Mouse (Mus musculus) embryonic facial prominence, embryonic 15.5 days (tissue): ENCODE results near the gene Mecom. TPM values are rescaled to one million over a fixed set of nuclear protein-coding genes. Genes with fewer than 3 reads are reported as not detected.

Experiments
- ATAC-seq: fragments of 200-750 bp; cut with Nextera tagmentation; 2 replicates; pipeline ENCODE4 v1.8.0; 2017; ENCODE audit warnings: low read depth, moderate TSS enrichment; ENCODE audit not compliant: insufficient number of reproducible peaks, low FRiP score, low TSS enrichment
- H3K27ac ChIP-seq: fragments of 300-500 bp; sonication (generic); replicated peaks from 2 replicates; pipeline ENCODE4 v1.5.1; 2015; ENCODE audit warnings: mild to moderate bottlenecking, inconsistent platforms
- H3K27me3 ChIP-seq: fragments of 300-500 bp; sonication (generic); 2 replicates; pipeline ENCODE4 v1.6.1; 2015; ENCODE audit warnings: inconsistent platforms
- H3K36me3 ChIP-seq: fragments of 300-500 bp; sonication (generic); 2 replicates; pipeline ENCODE4 v1.6.1; 2015; ENCODE audit warnings: mild to moderate bottlenecking, inconsistent platforms
- H3K4me1 ChIP-seq: fragments of 300-500 bp; sonication (generic); 2 replicates; pipeline ENCODE4 v1.6.1; 2015; ENCODE audit warnings: inconsistent platforms
- H3K4me2 ChIP-seq: fragments of 300-500 bp; sonication (generic); replicated peaks from 2 replicates; pipeline ENCODE4 v1.6.1; 2015; ENCODE audit warnings: mild to moderate bottlenecking, inconsistent platforms
- H3K4me3 ChIP-seq: fragments of 300-500 bp; sonication (generic); replicated peaks from 2 replicates; pipeline ENCODE4 v1.5.1; 2015; ENCODE audit warnings: mild to moderate bottlenecking, inconsistent platforms
- H3K9ac ChIP-seq: fragments of 300-500 bp; sonication (generic); 2 replicates; pipeline ENCODE4 v1.6.1; 2015; ENCODE audit warnings: inconsistent platforms
- H3K9me3 ChIP-seq: fragments of 300-500 bp; sonication (generic); replicated peaks from 2 replicates; pipeline ENCODE4 v1.6.1; 2016; ENCODE audit warnings: inconsistent platforms
- WGBS: fragments of 180-500 bp; shearing (Covaris S2); methylation state at CpG from one replicate; pipeline ENCODE4 v1.1.7; 2015; 5-methylcytosine and 5-hydroxymethylcytosine counted together
- polyA plus RNA-seq: library from polyadenylated mRNA; unstranded; fragments of >200 nt; fragmentation: Nextera tagmentation; extraction: Ambion mirVana; gene quantifications from 2 replicates; pipeline ENCODE4 v1.2.1, GENCODE M21; 2015

Mecom gene
- polyA plus RNA-seq, 1 experiment from 2014 or later: 8.8 TPM

GRCm38 (mm10) chr3:30195186-30195585 lies 352.6 kb downstream of the Mecom start:
- Histone ChIP-seq H3K4me2 (no peak overlapping the region), H3K36me3 (no peaks in the 10 kb centered on the region), H3K27me3 (no peaks in the 10 kb centered on the region), H3K4me3 (no peak overlapping the region), H3K9me3 (no peaks in the 10 kb centered on the region), H3K27ac (no peak overlapping the region), H3K9ac (no peak overlapping the region), H3K4me1 (no peaks in the 10 kb centered on the region)
- ATAC-seq: no peak
- WGBS: 93% methylated on average over 3 of the region's 3 CpGs

GRCm38 (mm10) chr3:30192294-30193007 lies 355.4 kb downstream of the Mecom start:
- Histone ChIP-seq H3K4me3 (no peak overlapping the region), H3K4me2 (no peak overlapping the region), H3K36me3 (no peaks in the 10 kb centered on the region), H3K27me3 (no peaks in the 10 kb centered on the region), H3K9ac (no peak overlapping the region), H3K4me1 (no peaks in the 10 kb centered on the region; the same call in 1 of the 2 replicates), H3K9me3 (no peaks in the 10 kb centered on the region), H3K27ac (no peak overlapping the region)
- ATAC-seq: no peak
- 58% methylated on average over 12 of the region's 12 CpGs for WGBS

DNA sequence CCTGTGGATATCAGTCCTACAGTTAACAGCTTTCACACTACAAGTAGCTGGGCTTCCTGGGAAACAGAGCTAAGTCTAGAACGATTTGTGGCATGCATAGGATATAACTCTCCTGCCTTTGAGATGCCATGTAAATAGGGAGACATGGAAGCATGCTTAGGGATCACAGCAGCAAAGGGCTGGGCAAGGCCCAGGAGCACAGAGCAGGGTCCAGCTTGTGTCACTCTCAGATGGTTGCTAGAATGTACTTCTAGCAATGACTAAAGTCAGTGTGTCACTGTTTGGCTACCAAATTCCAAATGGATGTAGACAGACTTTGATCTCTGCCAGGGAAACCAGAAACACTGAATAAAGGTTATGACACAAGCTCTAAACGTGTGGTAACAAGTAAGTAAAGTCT lies 358.5 kb downstream of the Mecom start:
- Histone ChIP-seq H3K27me3 (no peaks in the 10 kb centered on the region), H3K27ac (no peak overlapping the region), H3K9ac (no peak overlapping the region), H3K4me2 (no peak overlapping the region), H3K4me3 (no peak overlapping the region), H3K36me3 (no peaks in the 10 kb centered on the region), H3K4me1 (no peaks in the 10 kb centered on the region; the same call in 1 of the 2 replicates), H3K9me3 (no peaks in the 10 kb centered on the region)
- no peak for ATAC-seq
- 66% methylated on average over 2 of the region's 2 CpGs for WGBS

DNA sequence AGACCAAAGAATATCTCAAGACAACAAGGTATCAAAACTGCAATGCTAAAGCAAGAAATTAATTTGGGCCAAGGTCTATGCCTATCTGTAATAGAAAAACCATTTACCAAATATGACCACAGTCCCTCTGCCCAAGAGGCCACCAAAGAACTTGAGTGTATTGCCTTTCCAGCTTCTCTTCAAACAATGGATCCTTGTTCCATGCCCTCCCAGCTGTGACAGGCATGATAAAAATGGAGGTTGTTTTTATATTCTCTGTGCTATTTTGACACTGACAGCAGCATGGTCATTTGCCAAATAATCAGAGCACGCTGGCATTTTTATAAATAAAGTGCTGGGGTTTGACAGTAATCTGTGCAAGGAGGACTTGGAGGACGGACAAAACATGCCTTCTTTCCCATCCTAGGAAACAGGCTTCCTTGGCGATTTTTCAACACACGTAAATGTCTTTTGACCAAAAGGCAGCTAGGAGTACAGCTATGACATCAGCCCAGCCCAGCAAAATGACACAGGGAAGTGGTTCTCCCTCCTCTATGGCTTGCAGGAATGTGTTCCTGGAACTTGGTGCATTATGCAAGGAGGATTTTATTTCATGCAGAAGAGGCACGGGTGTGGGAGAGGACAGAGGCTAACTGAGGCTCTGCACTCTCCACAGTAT lies 359.9 kb downstream of the Mecom start:
- WGBS: 46% methylated on average over 5 of the region's 5 CpGs
- no peak overlapping the region for H3K4me3 ChIP-seq
- no peaks in the 10 kb centered on the region for H3K9me3 ChIP-seq
- no peak overlapping the region for H3K9ac ChIP-seq
- H3K4me1 ChIP-seq: no peaks in the 10 kb centered on the region; the same call in 1 of the 2 replicates
- H3K27me3 ChIP-seq: no peaks in the 10 kb centered on the region
- no peak overlapping the region for H3K4me2 ChIP-seq
- no peaks in the 10 kb centered on the region for H3K36me3 ChIP-seq
- no peak overlapping the region for H3K27ac ChIP-seq
- no peak for ATAC-seq

DNA sequence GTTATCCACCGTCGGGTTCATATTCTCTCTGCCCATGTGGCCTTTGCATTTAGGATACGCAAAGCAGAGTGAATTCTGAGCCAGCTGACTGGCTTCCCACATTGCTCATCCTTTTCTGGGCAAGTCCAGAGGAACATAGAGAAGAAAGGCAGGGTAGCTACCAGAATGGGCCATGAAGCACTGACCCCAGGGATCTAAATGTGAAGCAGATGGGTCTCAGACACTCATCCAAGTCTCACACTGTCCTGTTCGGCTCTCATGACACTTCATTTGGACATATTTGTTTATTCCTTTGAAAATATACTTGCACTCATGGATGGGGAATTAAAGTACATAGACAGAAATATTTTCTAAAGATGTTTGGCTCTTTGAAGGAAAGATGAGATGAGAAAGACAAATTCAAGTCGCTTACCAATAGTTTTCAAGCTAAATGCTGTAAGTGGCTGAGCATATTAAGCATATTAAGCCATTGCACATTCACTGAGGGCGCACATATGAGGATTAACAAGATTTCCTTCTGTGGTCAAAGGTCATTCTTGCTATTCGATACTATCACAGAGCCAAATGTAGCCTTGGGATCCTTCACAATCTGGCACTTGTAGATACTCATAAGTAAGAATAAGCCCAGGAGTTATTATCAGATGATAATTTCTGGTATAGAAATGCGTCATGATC lies 365.9 kb downstream of the Mecom start:
- Histone ChIP-seq H3K27ac (no peak overlapping the region), H3K27me3 (no peaks in the 10 kb centered on the region), H3K4me2 (no peak overlapping the region), H3K4me3 (no peak overlapping the region), H3K9me3 (no peaks in the 10 kb centered on the region), H3K9ac (no peak overlapping the region), H3K36me3 (no peaks in the 10 kb centered on the region), H3K4me1 (no peaks in the 10 kb centered on the region)
- 72% methylated on average over 8 of the region's 8 CpGs for WGBS
- no peak for ATAC-seq

DNA sequence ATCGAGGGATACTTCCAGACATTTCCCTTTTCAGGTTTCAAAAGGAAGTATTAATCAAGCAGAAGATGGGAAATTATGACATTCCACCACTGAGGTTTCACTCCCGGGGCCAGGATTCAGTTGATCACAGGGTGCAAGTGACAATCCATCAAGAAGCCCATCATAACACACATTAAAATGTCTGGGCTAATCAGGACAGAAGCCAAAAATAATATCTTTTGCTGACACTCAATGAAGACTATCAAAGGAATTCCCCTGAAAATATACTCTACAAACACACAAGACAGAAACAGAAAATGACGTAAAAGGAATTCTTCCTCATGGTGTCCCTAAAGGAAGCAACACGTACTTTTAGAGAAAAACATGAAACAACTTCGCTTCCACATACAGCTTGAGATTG lies 371.2 kb downstream of the Mecom start:
- Histone ChIP-seq H3K4me2 (no peak overlapping the region), H3K4me3 (no peak overlapping the region), H3K4me1 (no peaks in the 10 kb centered on the region), H3K9me3 (no peaks in the 10 kb centered on the region), H3K36me3 (no peaks in the 10 kb centered on the region), H3K27ac (no peak overlapping the region), H3K27me3 (no peaks in the 10 kb centered on the region), H3K9ac (no peak overlapping the region)
- 75% methylated on average over 5 of the region's 5 CpGs for WGBS
- ATAC-seq: no peak

GRCm38 (mm10) chr3:30173812-30174211 lies 374.0 kb downstream of the Mecom start:
- H3K4me1 ChIP-seq: no peaks in the 10 kb centered on the region
- no peak overlapping the region for H3K9ac ChIP-seq
- H3K4me3 ChIP-seq: no peak overlapping the region
- WGBS: 67% methylated on average over 3 of the region's 3 CpGs
- no peak overlapping the region for H3K27ac ChIP-seq
- H3K36me3 ChIP-seq: no peaks in the 10 kb centered on the region
- no peak for ATAC-seq
- no peaks in the 10 kb centered on the region for H3K9me3 ChIP-seq
- no peaks in the 10 kb centered on the region for H3K27me3 ChIP-seq
- no peak overlapping the region for H3K4me2 ChIP-seq

DNA sequence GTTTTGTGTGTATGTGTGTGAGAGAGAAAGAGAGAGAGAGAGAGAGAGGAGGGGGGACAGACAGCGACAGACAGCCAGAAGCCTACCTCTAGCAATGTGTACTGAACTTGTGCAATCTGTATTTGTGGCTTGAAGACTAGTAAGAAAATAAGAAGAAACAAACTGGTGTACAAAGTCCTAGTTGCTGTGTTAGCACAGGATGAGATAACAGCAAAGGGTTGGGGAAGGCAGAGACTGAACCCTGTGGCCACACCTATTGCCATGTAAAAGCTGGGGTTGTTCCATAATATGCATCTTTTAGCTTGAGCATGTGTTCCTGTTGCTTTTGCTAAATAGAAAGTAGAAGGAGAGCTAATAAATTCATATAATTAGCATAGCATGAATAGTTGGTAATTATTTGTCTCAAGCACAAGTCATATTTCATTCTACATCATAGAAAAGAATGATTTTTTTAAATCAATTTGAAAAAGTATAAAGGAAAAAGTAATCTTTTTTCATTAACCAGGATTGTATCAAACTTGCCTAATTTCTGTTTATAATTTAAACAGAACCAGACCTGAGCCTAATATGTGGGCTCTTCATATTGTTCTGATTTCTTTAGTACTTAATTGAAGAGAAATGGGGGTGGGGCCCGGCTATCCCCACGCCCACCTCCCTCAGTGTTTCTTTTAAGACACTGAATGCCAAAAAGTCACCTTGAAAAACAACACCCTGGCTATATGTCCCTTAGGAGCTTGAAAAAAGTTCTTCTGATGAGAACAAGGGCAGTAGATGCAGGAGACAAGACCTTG lies 379.2 kb downstream of the Mecom start:
- Histone ChIP-seq H3K4me1 (no peaks in the 10 kb centered on the region), H3K9me3 (no peaks in the 10 kb centered on the region), H3K9ac (no peak overlapping the region), H3K4me3 (no peak overlapping the region), H3K36me3 (no peaks in the 10 kb centered on the region), H3K4me2 (no peak overlapping the region), H3K27me3 (no peaks in the 10 kb centered on the region), H3K27ac (no peak overlapping the region)
- WGBS: 69% methylated on average over 3 of the region's 3 CpGs
- no peak for ATAC-seq

DNA sequence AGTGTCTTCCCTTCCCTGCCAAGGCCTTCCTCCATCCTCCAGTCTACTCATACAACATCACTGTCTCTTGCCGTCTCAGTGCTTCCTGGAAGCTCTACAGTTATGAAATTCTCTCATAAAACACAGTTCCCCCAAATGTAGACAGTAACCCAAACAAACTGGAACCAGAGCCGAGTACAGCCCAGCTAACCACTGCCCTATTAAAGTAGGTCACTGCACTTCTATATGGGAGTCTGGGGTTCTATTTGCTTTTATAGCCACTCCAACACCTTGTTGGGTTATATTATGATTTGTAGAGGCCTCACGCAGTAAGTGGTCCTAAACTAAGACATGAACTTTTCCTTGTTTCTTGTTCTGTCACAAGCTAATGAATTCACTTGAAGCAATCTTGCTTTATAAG lies 380.8 kb downstream of the Mecom start:
- Histone ChIP-seq H3K9me3 (no peaks in the 10 kb centered on the region), H3K4me1 (no peaks in the 10 kb centered on the region), H3K4me3 (no peak overlapping the region), H3K4me2 (no peak overlapping the region), H3K27ac (no peak overlapping the region), H3K36me3 (no peaks in the 10 kb centered on the region), H3K27me3 (no peaks in the 10 kb centered on the region), H3K9ac (no peak overlapping the region)
- ATAC-seq: no peak
- 89% methylated on average over 3 of the region's 3 CpGs for WGBS

DNA sequence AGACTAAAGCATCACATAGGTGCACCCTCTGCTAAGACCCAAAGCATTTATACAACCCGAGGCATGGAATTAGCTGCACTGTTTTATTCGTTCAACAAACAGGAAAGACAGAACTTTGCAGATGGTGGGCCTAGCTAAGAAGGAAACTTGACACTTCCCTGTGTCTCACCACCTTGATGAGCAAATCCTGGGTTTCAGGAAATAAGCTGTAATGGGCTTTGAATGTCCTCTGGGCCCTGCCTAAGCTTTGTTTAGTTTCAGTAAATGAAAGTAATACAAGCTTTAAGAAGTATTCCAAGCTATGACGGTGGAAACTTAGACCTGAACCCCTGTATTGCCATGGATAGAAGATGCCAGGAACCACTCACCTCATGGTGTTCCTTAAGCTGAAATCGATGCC lies 383.0 kb downstream of the Mecom start:
- H3K27me3 ChIP-seq: no peaks in the 10 kb centered on the region
- no peak overlapping the region for H3K4me3 ChIP-seq
- H3K4me2 ChIP-seq: no peak overlapping the region
- H3K9me3 ChIP-seq: no peaks in the 10 kb centered on the region
- ATAC-seq: no peak; the same call in 1 of the 2 replicates
- no peaks in the 10 kb centered on the region for H3K4me1 ChIP-seq
- H3K9ac ChIP-seq: no peak overlapping the region
- no peak overlapping the region for H3K27ac ChIP-seq
- WGBS: 34% methylated on average over 4 of the region's 4 CpGs
- H3K36me3 ChIP-seq: no peaks in the 10 kb centered on the region

DNA sequence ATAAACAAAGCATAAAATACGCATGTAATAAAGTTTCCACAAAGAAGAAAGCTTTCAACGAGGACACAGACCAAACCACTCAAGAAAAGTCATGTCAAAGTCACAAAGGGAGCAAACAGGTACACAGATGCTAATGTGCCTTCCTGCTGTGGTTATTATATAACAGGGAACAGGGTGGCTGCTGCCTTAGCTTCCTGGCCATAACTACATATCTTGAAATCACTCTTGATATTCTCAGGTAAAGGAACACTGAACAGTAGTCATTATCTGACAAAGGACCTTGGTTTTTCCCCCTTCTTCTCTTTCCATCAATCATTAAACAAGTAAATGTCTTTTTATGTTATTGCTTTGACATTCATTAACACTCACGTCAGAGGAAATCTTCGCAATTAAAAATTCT lies 384.4 kb downstream of the Mecom start:
- no peak overlapping the region for H3K4me3 ChIP-seq
- H3K9ac ChIP-seq: no peak overlapping the region
- no peaks in the 10 kb centered on the region for H3K27me3 ChIP-seq
- 69% methylated on average over 4 of the region's 4 CpGs for WGBS
- H3K9me3 ChIP-seq: no peaks in the 10 kb centered on the region
- H3K36me3 ChIP-seq: no peaks in the 10 kb centered on the region
- H3K27ac ChIP-seq: no peak overlapping the region
- no peak for ATAC-seq
- no peaks in the 10 kb centered on the region for H3K4me1 ChIP-seq
- H3K4me2 ChIP-seq: no peak overlapping the region
